Mouse (Mus musculus) CH12.LX (cell line): ENCODE measurements around the gene Nup160. TPM values are rescaled to one million over a fixed set of nuclear protein-coding genes. Genes with fewer than 3 reads are reported as not detected.
A peak's percentile ranks its signal among the peaks of the same experiment; 100 is the strongest.

Experiments used
- DNase-seq: peaks from one replicate; pipeline ENCODE4 v3.0.0-alpha.2; 2013; ENCODE audit errors: extremely low read depth
- H3K27ac ChIP-seq: 2 replicates; pipeline ENCODE4 v1.5.1; 2012; ENCODE audit warnings: low read depth, mild to moderate bottlenecking, control low read depth, moderate library complexity; ENCODE audit not compliant: insufficient read depth
- H3K27me3 ChIP-seq: replicated peaks from 2 replicates; pipeline ENCODE3; 2012; ENCODE audit warnings: inconsistent platforms
- H3K36me3 ChIP-seq, 2 experiments: replicated peaks in 1 of 2; 2 replicates each; pipeline versions ENCODE3 to v1.6.1; 2012; ENCODE audit warnings: inconsistent platforms in 1 of 2, low read length in 1 of 2, mild to moderate bottlenecking in 1 of 2, mixed read lengths in 1 of 2, moderate library complexity in 1 of 2; ENCODE audit not compliant: control insufficient read depth in 1 of 2, insufficient read depth in 1 of 2
- H3K4me1 ChIP-seq, 2 experiments: 2 replicates each; pipeline ENCODE4 v1.6.1; 2012; ENCODE audit warnings: inconsistent platforms in 1 of 2, moderate library complexity in 1 of 2; ENCODE audit not compliant: insufficient read depth in 2 of 2, control insufficient read depth in 1 of 2
- H3K4me2 ChIP-seq: 2 replicates; pipeline ENCODE4 v1.6.1; 2012; ENCODE audit warnings: low read depth, mild to moderate bottlenecking, control low read depth; ENCODE audit not compliant: poor library complexity, insufficient read depth, severe bottlenecking
- H3K4me3 ChIP-seq, 3 experiments: fragments of 150-350 bp in 1 of 3; sonication (generic) in 1 of 3; replicated peaks in 1 of 3; 2 replicates each; pipeline versions ENCODE3 to v1.5.1; 2011 to 2012; ENCODE audit warnings: low read depth in 2 of 3, low read length in 2 of 3, mild to moderate bottlenecking in 2 of 3, moderate library complexity in 2 of 3, control low read depth in 1 of 3, improper control_type of control experiment in 1 of 3, inconsistent platforms in 1 of 3, mixed read lengths in 1 of 3; ENCODE audit not compliant: poor library complexity in 1 of 3
- H3K79me2 ChIP-seq: replicated peaks from 2 replicates; pipeline ENCODE4 v1.6.1; 2012; ENCODE audit warnings: mild to moderate bottlenecking, moderate library complexity; ENCODE audit not compliant: control insufficient read depth, poor library complexity, insufficient read depth, severe bottlenecking; ENCODE audit errors: extremely low read depth
- H3K9ac ChIP-seq: 2 replicates; pipeline ENCODE4 v1.6.1; 2012; ENCODE audit warnings: low read depth, mild to moderate bottlenecking, control low read depth, moderate library complexity; ENCODE audit not compliant: insufficient read depth
- H3K9me3 ChIP-seq: replicated peaks from 2 replicates; pipeline ENCODE3; 2012; ENCODE audit warnings: low read length, inconsistent platforms, mixed read lengths
- BHLHE40 ChIP-seq: IDR thresholded peaks from 2 replicates; pipeline ENCODE4 v1.6.1; 2011; ENCODE audit warnings: mild to moderate bottlenecking, low read depth, low read length, improper control_type of control experiment
- CTCF ChIP-seq, 2 experiments: IDR thresholded peaks in 1 of 2; conservative IDR thresholded peaks in 1 of 2; 2 replicates each; pipeline ENCODE4 v1.5.1; 2011 to 2012; ENCODE audit warnings: low read depth in 2 of 2, low read length in 2 of 2, improper control_type of control experiment in 1 of 2, inconsistent platforms in 1 of 2, mild to moderate bottlenecking in 1 of 2, moderate library complexity in 1 of 2
- EP300 ChIP-seq: IDR thresholded peaks from 2 replicates; pipeline ENCODE4 v1.6.1; 2011; ENCODE audit warnings: low read length, improper control_type of control experiment
- IRF4 ChIP-seq: IDR thresholded peaks from 2 replicates; pipeline ENCODE4 v1.6.1; 2014; ENCODE audit warnings: low read depth, mild to moderate bottlenecking, inconsistent platforms, low read length, improper control_type of control experiment
- JUN ChIP-seq: IDR thresholded peaks from 2 replicates; pipeline ENCODE4 v1.6.1; 2011; ENCODE audit warnings: low read depth, mild to moderate bottlenecking, low read length, improper control_type of control experiment, moderate library complexity; ENCODE audit not compliant: insufficient read depth
- MAFK ChIP-seq: IDR thresholded peaks from 2 replicates; pipeline ENCODE4 v1.6.1; 2011; ENCODE audit warnings: low read length, improper control_type of control experiment; ENCODE audit not compliant: insufficient replicate concordance
- MXI1 ChIP-seq: IDR thresholded peaks from 2 replicates; pipeline ENCODE4 v1.6.1; 2011; ENCODE audit warnings: mild to moderate bottlenecking, low read depth, low read length, improper control_type of control experiment
- NELFE ChIP-seq: IDR thresholded peaks from 2 replicates; pipeline ENCODE4 v1.6.1; 2011; ENCODE audit warnings: low read depth, low read length, improper control_type of control experiment
- PAX5 ChIP-seq: IDR thresholded peaks from 2 replicates; pipeline ENCODE4 v1.6.1; 2012; ENCODE audit warnings: low read length, inconsistent platforms, mixed read lengths
- POLR2A ChIP-seq: IDR thresholded peaks from 2 replicates; pipeline ENCODE4 v1.6.1; 2011; ENCODE audit warnings: low read depth, mild to moderate bottlenecking, improper control_type of control experiment, low read length
- POLR2AphosphoS2 ChIP-seq: IDR thresholded peaks from 2 replicates; pipeline ENCODE4 v1.6.1; 2011; ENCODE audit warnings: low read depth, low read length, improper control_type of control experiment
- RCOR1 ChIP-seq: conservative IDR thresholded peaks from 2 replicates; pipeline ENCODE4 v1.6.1; 2012; ENCODE audit warnings: low read depth, mild to moderate bottlenecking, inconsistent platforms, low read length, improper control_type of control experiment
- SMC3 ChIP-seq: IDR thresholded peaks from 2 replicates; pipeline ENCODE4 v1.6.1; 2011; ENCODE audit warnings: low read depth, low read length, improper control_type of control experiment
- TBP ChIP-seq: conservative IDR thresholded peaks from 2 replicates; pipeline ENCODE4 v1.6.1; 2011; ENCODE audit warnings: low read depth, low read length, improper control_type of control experiment
- UBTF ChIP-seq: IDR thresholded peaks from 2 replicates; pipeline ENCODE4 v1.6.1; 2012; ENCODE audit warnings: low read depth, mild to moderate bottlenecking, inconsistent platforms, low read length, improper control_type of control experiment, moderate library complexity
- USF1 ChIP-seq: IDR thresholded peaks from 2 replicates; pipeline ENCODE4 v1.6.1; 2014; ENCODE audit warnings: low read depth, mild to moderate bottlenecking, inconsistent platforms, low read length, improper control_type of control experiment
- ZKSCAN1 ChIP-seq: IDR thresholded peaks from 2 replicates; pipeline ENCODE4 v1.6.1; 2012; ENCODE audit warnings: low read depth, inconsistent platforms, low read length, improper control_type of control experiment, borderline replicate concordance
- ZMIZ1 ChIP-seq: IDR thresholded peaks from 2 replicates; pipeline ENCODE4 v1.6.1; 2012; ENCODE audit warnings: low read depth, mild to moderate bottlenecking, inconsistent platforms, low read length, improper control_type of control experiment
- dilution Hi-C: fragments of 300-500 bp; cut with MboI; formaldehyde crosslinking; loops from 2 replicates; pipeline ENCODE4 v1.14.3; 2020; ENCODE audit warnings: low sequenced_read_pairs; ENCODE audit not compliant: extremely low pct_unique_long_range_greater_than_20kb, extremely low pct_ligation_motif_present
- in situ Hi-C: fragments of 300-500 bp; cut with MboI; formaldehyde crosslinking; loops from 3 replicates; pipeline ENCODE4 v1.14.3; 2019; ENCODE audit warnings: low sequenced_read_pairs, low pct_ligation_motif_present, low pct_unique_long_range_greater_than_20kb, mixed read lengths
- polyA plus RNA-seq: library from polyadenylated mRNA; unstranded; fragments of >175 nt; gene quantifications from 2 replicates; pipeline ENCODE4 v1.2.1, GENCODE M21; 2012; ENCODE audit warnings: low read depth; ENCODE audit not compliant: insufficient read length
- total RNA-seq, 2 experiments: library from RNA; depleted of rRNA; stranded (reverse); fragments of 300-350 nt in 1 of 2; fragments of >200 nt in 1 of 2; gene quantifications; 2 replicates each; pipeline ENCODE4 v1.2.3; 2012 to 2014

Nup160 gene
- total and polyA plus RNA-seq, 3 experiments = 32.7 to 71.8 (median 59.1) TPM

DNA sequence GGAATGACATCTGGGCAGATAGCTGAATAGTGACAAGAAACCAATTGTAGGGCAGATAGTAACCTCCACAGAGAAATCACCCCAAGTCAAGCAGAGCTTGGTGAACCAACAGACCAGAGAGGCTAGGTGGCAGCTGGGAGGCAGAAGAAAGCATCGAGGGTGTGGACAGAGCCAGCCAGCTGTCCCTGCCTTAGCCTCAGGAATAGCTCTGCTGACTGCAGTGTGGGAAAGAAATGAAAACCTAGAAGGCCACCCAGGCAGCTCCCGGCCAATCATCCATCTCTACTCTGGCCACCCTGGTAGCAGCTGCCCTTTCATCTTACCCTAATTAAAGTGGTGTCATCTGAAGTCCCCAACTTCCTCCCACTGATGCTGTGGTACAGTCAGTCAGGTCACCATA, 47.5 kb upstream of the Nup160 start:
- no peaks in the 10 kb centered on the region for H3K27me3 ChIP-seq
- H3K4me3 ChIP-seq = no peak overlapping the region
- H3K36me3 ChIP-seq = no peaks in the 10 kb centered on the region
- H3K4me2 ChIP-seq = no peak overlapping the region
- H3K9ac ChIP-seq = no peak overlapping the region
- no peak overlapping the region for H3K27ac ChIP-seq
- in situ Hi-C loops (no loop called here), dilution Hi-C loops (no loop called here)
- no peak for TF ChIP-seq MXI1
- no peak for TF ChIP-seq ZKSCAN1
- TF ChIP-seq NELFE = no peak
- TF ChIP-seq BHLHE40 = no peak
- no peak for TF ChIP-seq RCOR1
- TF ChIP-seq IRF4 = no peak
- no peak for TF ChIP-seq CTCF (conservative IDR thresholded peaks at IDR 0.05 in 1 of 2, IDR thresholded peaks at IDR 0.05 in 1 of 2; ENCODE audit: low read depth in 2 of 2, low read length in 2 of 2)
- no peak for TF ChIP-seq UBTF
- no peak for TF ChIP-seq ZMIZ1
- TF ChIP-seq PAX5 = no peak
- TF ChIP-seq POLR2A = no peak
- no peak for TF ChIP-seq JUN
- no peak for DNase-seq
- H3K4me1 ChIP-seq = peaks cover 6 to 20% of the 10 kb centered on the region in 2 experiments; a peak in 3 of 4 replicates
- H3K79me2 ChIP-seq = no peaks in the 10 kb centered on the region
- no peaks in the 10 kb centered on the region for H3K9me3 ChIP-seq

DNA sequence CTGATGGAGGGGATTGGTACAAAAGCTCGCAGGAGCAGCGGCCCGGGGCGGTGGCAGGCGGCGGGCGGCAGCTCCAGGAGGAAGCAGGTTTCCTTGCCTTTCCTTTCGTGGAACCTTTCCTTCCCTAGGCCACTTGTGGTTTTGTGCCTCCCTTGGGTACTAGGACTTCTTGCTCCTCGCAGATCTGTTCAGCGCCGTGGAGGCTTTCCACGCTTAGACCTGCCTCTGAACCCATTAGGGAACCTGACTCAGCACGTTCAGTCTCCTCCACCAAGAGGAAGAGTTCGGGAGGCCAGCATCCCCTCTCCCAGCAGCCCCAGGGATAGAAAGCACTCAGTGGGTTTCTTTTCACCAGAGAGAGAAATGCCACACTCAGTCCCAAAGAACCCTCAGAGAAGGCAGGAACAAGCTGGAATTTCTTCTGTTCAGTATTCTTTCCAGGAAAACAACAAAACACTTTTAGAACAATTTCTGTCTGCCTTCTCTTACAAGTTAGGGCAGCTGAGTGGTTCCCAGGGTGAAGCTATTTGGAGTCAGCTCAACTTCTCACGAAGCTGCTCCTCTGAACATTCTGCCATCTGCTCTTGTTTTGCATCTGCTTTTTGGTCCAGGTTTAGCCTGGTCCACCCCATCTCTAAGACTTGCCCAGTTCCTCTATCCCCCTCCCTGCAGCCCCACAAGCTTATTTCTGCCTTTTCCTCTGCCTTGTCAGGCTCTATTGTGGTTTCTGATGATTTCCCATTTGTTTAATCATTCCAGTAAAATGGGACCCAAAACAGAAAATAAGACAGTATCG, 44.9 kb upstream of the Nup160 start:
- Histone ChIP-seq H3K9me3 (no peaks in the 10 kb centered on the region), H3K27me3 (no peaks in the 10 kb centered on the region), H3K9ac (no peak overlapping the region), H3K79me2 (no peaks in the 10 kb centered on the region), H3K27ac (no peak overlapping the region), H3K4me3 (no peak overlapping the region), H3K36me3 (no peaks in the 10 kb centered on the region), H3K4me1 (peaks cover 10 to 21% of the 10 kb centered on the region in 2 experiments), H3K4me2 (no peak overlapping the region)
- DNase-seq = no peak
- in situ Hi-C loops (no loop called here), dilution Hi-C loops (no loop called here)
- TF ChIP-seq TBP (no peak), USF1 (no peak), EP300 (peak; percentile 29; the same call in 1 of the 2 replicates), SMC3 (no peak), RCOR1 (no peak), MAFK (peak; percentile 58; the same call in 1 of the 2 replicates), POLR2AphosphoS2 (no peak)
